Mouse (Mus musculus) cerebellum, adult 2 months (tissue): Measurements from ENCODE around the gene Bcl2l2.

ENCODE experiments used
- CTCF ChIP-seq: fragments of 200-500 bp; IDR thresholded peaks from 2 replicates; pipeline ENCODE4 v1.5.1; 2011; ENCODE audit warnings: low read depth, mild to moderate bottlenecking, control low read depth, low read length, moderate library complexity, borderline replicate concordance; ENCODE audit not compliant: insufficient read depth
- POLR2A ChIP-seq: fragments of 200-500 bp; IDR thresholded peaks from 2 replicates; pipeline ENCODE4 v1.6.1; 2011; ENCODE audit warnings: low read length, control low read depth, borderline replicate concordance; ENCODE audit not compliant: insufficient read depth

- TF ChIP-seq POLR2A: peak; percentile 54; the same call in 1 of the 2 replicates
- no peak for TF ChIP-seq CTCF
Measured at GRCm38 (mm10) chr14:54893651-54894181, 10.5 kb downstream of the Bcl2l2 start.
